Mouse (Mus musculus) forebrain, embryonic 11.5 days (tissue): ENCODE measurements at regions not wholly inside any gene's neighbourhood (a gene's known extent, or its start where the extent isn't known, plus 50 kb on each side); places are given as distances from the start of the nearest gene placed in this dataset.

Source experiments
- ATAC-seq: fragments of 200-750 bp; cut with Nextera tagmentation; replicated peaks from 2 replicates; pipeline ENCODE4 v1.8.0; 2017; ENCODE audit warnings: moderate TSS enrichment; ENCODE audit not compliant: low FRiP score
- DNase-seq: peaks from one replicate; pipeline ENCODE4 v3.0.0-alpha.2; 2017; ENCODE audit warnings: low spot score
- H3K27ac ChIP-seq: fragments of 300-500 bp; sonication (generic); 2 replicates; pipeline ENCODE4 v1.5.1; 2014; ENCODE audit warnings: low read depth, low read length
- H3K27me3 ChIP-seq: fragments of 300-500 bp; sonication (generic); 2 replicates; pipeline ENCODE4 v1.6.1; 2014; ENCODE audit warnings: mild to moderate bottlenecking, low read length, mixed read lengths; ENCODE audit not compliant: control insufficient read depth, insufficient read depth
- H3K36me3 ChIP-seq: fragments of 300-500 bp; sonication (generic); 2 replicates; pipeline ENCODE4 v1.6.1; 2014; ENCODE audit warnings: mild to moderate bottlenecking, low read length, moderate library complexity, mixed read lengths; ENCODE audit not compliant: control insufficient read depth, insufficient read depth
- H3K4me1 ChIP-seq: fragments of 300-500 bp; sonication (generic); replicated peaks from 2 replicates; pipeline ENCODE4 v1.6.1; 2014; ENCODE audit warnings: low read length, mixed read lengths; ENCODE audit not compliant: control insufficient read depth, insufficient read depth
- H3K4me2 ChIP-seq: fragments of 300-500 bp; sonication (generic); 2 replicates; pipeline ENCODE4 v1.6.1; 2014; ENCODE audit warnings: low read depth, mild to moderate bottlenecking, low read length, moderate library complexity, mixed read lengths; ENCODE audit not compliant: severe bottlenecking
- H3K4me3 ChIP-seq: fragments of 300-500 bp; sonication (generic); 2 replicates; pipeline ENCODE4 v1.5.1; 2014; ENCODE audit warnings: low read depth, low read length
- H3K9ac ChIP-seq: fragments of 300-500 bp; sonication (generic); 2 replicates; pipeline ENCODE4 v1.6.1; 2014; ENCODE audit warnings: low read length
- H3K9me3 ChIP-seq: fragments of 300-500 bp; sonication (generic); 2 replicates; pipeline ENCODE4 v1.6.1; 2016; ENCODE audit warnings: low read length, mixed read lengths; ENCODE audit not compliant: control insufficient read depth
- WGBS: fragments of 180-500 bp; shearing (Covaris S2); extraction: QIAGEN DNeasy Blood & Tissue Kit; methylation state at CpG from one replicate; pipeline ENCODE4 v1.1.7; 2014; 5-methylcytosine and 5-hydroxymethylcytosine counted together

GRCm38 (mm10) chr5:51853456-51854124, 286.1 kb upstream of the Ppargc1a start:
- no peaks in the 10 kb centered on the region for H3K36me3 ChIP-seq
- 62% methylated on average over 9 of the region's 9 CpGs for WGBS
- H3K9ac ChIP-seq = no peak overlapping the region
- no peak overlapping the region for H3K4me2 ChIP-seq
- no peak for DNase-seq
- no peaks in the 10 kb centered on the region for H3K27me3 ChIP-seq
- H3K9me3 ChIP-seq = no peaks in the 10 kb centered on the region
- no peak overlapping the region for H3K4me3 ChIP-seq
- no peak for ATAC-seq
- no peaks in the 10 kb centered on the region for H3K4me1 ChIP-seq
- H3K27ac ChIP-seq = no peak overlapping the region

GRCm38 (mm10) chr5:51850091-51850490, 282.6 kb upstream of the Ppargc1a start:
- Histone ChIP-seq H3K9me3 (no peaks in the 10 kb centered on the region), H3K27ac (no peak overlapping the region), H3K27me3 (no peaks in the 10 kb centered on the region), H3K9ac (no peak overlapping the region), H3K4me3 (no peak overlapping the region), H3K4me1 (no peaks in the 10 kb centered on the region), H3K36me3 (no peaks in the 10 kb centered on the region), H3K4me2 (no peak overlapping the region)
- no peak for ATAC-seq
- no peak for DNase-seq
- WGBS = 89% methylated on average over 9 of the region's 9 CpGs

- no peak overlapping the region for H3K9ac ChIP-seq
- H3K36me3 ChIP-seq = no peaks in the 10 kb centered on the region
- no peaks in the 10 kb centered on the region for H3K9me3 ChIP-seq
- 90% methylated on average over 5 of the region's 5 CpGs for WGBS
- H3K27ac ChIP-seq = no peak overlapping the region
- no peak overlapping the region for H3K4me2 ChIP-seq
- ATAC-seq (no peak), DNase-seq (no peak)
- no peaks in the 10 kb centered on the region for H3K27me3 ChIP-seq
- H3K4me3 ChIP-seq = no peak overlapping the region
- no peaks in the 10 kb centered on the region for H3K4me1 ChIP-seq
These were observed 281.7 kb upstream of the Ppargc1a start for GRCm38 (mm10) chr5:51849236-51849635.

GRCm38 (mm10) chr5:51842189-51842588, 274.7 kb upstream of the Ppargc1a start:
- DNase-seq (no peak), ATAC-seq (no peak)
- no peaks in the 10 kb centered on the region for H3K9me3 ChIP-seq
- no peaks in the 10 kb centered on the region for H3K36me3 ChIP-seq
- H3K4me2 ChIP-seq = no peak overlapping the region
- H3K9ac ChIP-seq = no peak overlapping the region
- no peaks in the 10 kb centered on the region for H3K4me1 ChIP-seq
- H3K4me3 ChIP-seq = no peak overlapping the region
- WGBS = 92% methylated on average over 5 of the region's 5 CpGs
- no peaks in the 10 kb centered on the region for H3K27me3 ChIP-seq
- no peak overlapping the region for H3K27ac ChIP-seq

GRCm38 (mm10) chr5:51841763-51842162, 274.2 kb upstream of the Ppargc1a start:
- Histone ChIP-seq H3K27ac (no peak overlapping the region), H3K9ac (no peak overlapping the region), H3K4me1 (no peaks in the 10 kb centered on the region), H3K9me3 (no peaks in the 10 kb centered on the region), H3K4me2 (no peak overlapping the region), H3K36me3 (no peaks in the 10 kb centered on the region), H3K27me3 (no peaks in the 10 kb centered on the region), H3K4me3 (no peak overlapping the region)
- WGBS = 85% methylated on average over 2 of the region's 2 CpGs
- DNase-seq (no peak), ATAC-seq (no peak)

GRCm38 (mm10) chr5:51840638-51841329, 273.3 kb upstream of the Ppargc1a start:
- no peak overlapping the region for H3K27ac ChIP-seq
- H3K4me2 ChIP-seq = no peak overlapping the region
- H3K9ac ChIP-seq = no peak overlapping the region
- DNase-seq (no peak), ATAC-seq (no peak)
- no peaks in the 10 kb centered on the region for H3K27me3 ChIP-seq
- no peaks in the 10 kb centered on the region for H3K9me3 ChIP-seq
- H3K4me3 ChIP-seq = no peak overlapping the region
- no peaks in the 10 kb centered on the region for H3K36me3 ChIP-seq
- H3K4me1 ChIP-seq = no peaks in the 10 kb centered on the region
- 88% methylated on average over 11 of the region's 11 CpGs for WGBS

- ATAC-seq (no peak), DNase-seq (no peak)
- no peaks in the 10 kb centered on the region for H3K27me3 ChIP-seq
- no peaks in the 10 kb centered on the region for H3K36me3 ChIP-seq
- no peak overlapping the region for H3K27ac ChIP-seq
- no peak overlapping the region for H3K4me2 ChIP-seq
- no peak overlapping the region for H3K4me3 ChIP-seq
- H3K4me1 ChIP-seq = no peaks in the 10 kb centered on the region
- H3K9me3 ChIP-seq = no peaks in the 10 kb centered on the region
- 68% methylated on average over 4 of the region's 4 CpGs for WGBS
- no peak overlapping the region for H3K9ac ChIP-seq
These were observed 271.8 kb upstream of the Ppargc1a start for GRCm38 (mm10) chr5:51839292-51839691.

GRCm38 (mm10) chr5:51830551-51830950, 263.0 kb upstream of the Ppargc1a start:
- WGBS = 79% methylated on average over 6 of the region's 6 CpGs
- Histone ChIP-seq H3K9me3 (no peaks in the 10 kb centered on the region), H3K4me2 (no peak overlapping the region), H3K27ac (no peak overlapping the region), H3K4me3 (no peak overlapping the region), H3K27me3 (no peaks in the 10 kb centered on the region), H3K9ac (no peak overlapping the region), H3K36me3 (no peaks in the 10 kb centered on the region), H3K4me1 (no peaks in the 10 kb centered on the region)
- no peak for ATAC-seq
- DNase-seq = no peak

GRCm38 (mm10) chr5:51830015-51830414, 262.5 kb upstream of the Ppargc1a start:
- no peaks in the 10 kb centered on the region for H3K27me3 ChIP-seq
- WGBS = 74% methylated on average over 2 of the region's 2 CpGs
- ATAC-seq = no peak

More at GRCm38 (mm10) chr5:51830015-51830414, 262.5 kb upstream of the Ppargc1a start:
- Histone ChIP-seq H3K4me3 (no peak overlapping the region), H3K9ac (no peak overlapping the region), H3K4me1 (no peaks in the 10 kb centered on the region), H3K9me3 (no peaks in the 10 kb centered on the region), H3K4me2 (no peak overlapping the region), H3K27ac (no peak overlapping the region), H3K36me3 (no peaks in the 10 kb centered on the region)
- no peak for DNase-seq
